Mouse (Mus musculus): Measurements from ENCODE around the gene Klk1b8.

- no peak for TF ChIP-seq USF1 (IDR thresholded peaks at IDR 0.05; ENCODE audit: low read depth)
- TF ChIP-seq POLR2A (IDR thresholded peaks at IDR 0.05; ENCODE audit: insufficient read length, low read depth): no peak
- no peak for TF ChIP-seq MAX (IDR thresholded peaks at IDR 0.05; ENCODE audit: low read depth)
- TF ChIP-seq MYOD1 (IDR thresholded peaks at IDR 0.05; ENCODE audit: control insufficient read depth in 1 of 3, insufficient read length in 2 of 3, low read depth in 2 of 3): no peak
- TF ChIP-seq CEBPB (IDR thresholded peaks at IDR 0.05; ENCODE audit: insufficient read depth, poor library complexity, severe bottlenecking): no peak
Observed at GRCm38 (mm10) chr7:43952703-43953102, 2.2 kb downstream of the Klk1b8 start.

Measured in myocyte (in vitro differentiated cells).